Mouse (Mus musculus) cortical plate, adult 2 months (tissue): ENCODE results near the gene Serpina3f.

ENCODE experiments used
- CTCF ChIP-seq: fragments of 200-500 bp; IDR thresholded peaks from 2 replicates; pipeline ENCODE4 v1.5.1; 2011; ENCODE audit warnings: mild to moderate bottlenecking, control low read depth, low read length; ENCODE audit not compliant: insufficient read depth; ENCODE audit errors: extremely low read depth
- POLR2A ChIP-seq: fragments of 200-500 bp; IDR thresholded peaks from 2 replicates; pipeline ENCODE4 v1.6.1; 2011; ENCODE audit warnings: mild to moderate bottlenecking, low read length, control low read depth; ENCODE audit not compliant: insufficient read depth; ENCODE audit errors: extremely low read depth

DNA sequence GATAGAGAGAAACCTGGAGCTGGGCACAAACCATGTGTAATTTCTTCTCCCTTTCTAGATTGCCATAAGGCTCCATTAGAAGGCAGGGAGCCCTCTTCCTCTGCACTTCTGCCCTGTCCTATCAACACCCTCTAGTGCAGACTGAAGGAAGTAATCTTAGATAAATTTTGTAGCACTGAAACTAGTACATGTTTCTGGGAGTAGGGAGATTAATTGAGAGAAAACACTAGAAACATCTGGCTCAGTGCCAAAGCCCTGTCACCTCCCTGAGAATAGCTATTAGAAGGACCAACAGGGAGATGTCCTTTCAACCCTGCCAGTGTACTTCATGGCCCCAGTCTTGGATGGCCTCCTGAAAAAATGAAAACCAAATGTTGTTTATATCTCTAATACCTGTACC lies 35.8 kb upstream of the Serpina3f start:
- TF ChIP-seq CTCF = no peak
- no peak for TF ChIP-seq POLR2A
